Mouse (Mus musculus): ENCODE results near the gene Zbtb7a. TPM values are rescaled to one million over a fixed set of nuclear protein-coding genes. Genes with fewer than 3 reads are reported as not detected.

Zbtb7a gene
- polyA plus RNA-seq, 1 experiment from 2014 or later, result 25.0 TPM

DNA sequence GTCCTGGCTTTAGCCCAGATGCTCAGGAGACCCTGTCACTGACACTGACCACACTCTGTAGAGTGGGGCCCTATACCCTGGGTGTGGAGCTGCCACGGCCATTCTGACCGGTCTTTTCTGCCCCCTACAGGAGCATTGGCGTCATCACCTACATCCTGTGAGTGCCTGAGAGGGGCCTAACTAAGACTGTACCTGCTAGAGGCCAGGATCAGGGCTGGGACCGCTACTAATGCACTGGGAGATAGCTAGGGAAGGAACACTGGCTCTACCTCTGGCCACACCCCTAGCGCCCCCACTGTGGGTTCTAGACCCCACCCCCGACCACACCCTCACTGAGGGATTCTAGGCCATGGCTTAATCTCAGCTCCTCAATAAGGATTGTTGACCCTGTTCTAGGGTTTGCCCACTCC, 55.9 kb downstream of the Zbtb7a start:
- no peak overlapping the region for H3K9ac ChIP-seq
- peak; percentile 39 for DNase-seq
- 0 out of 2 replicates have a peak, but pooled peaks cover 4% of the 10 kb centered on the region for H3K4me1 ChIP-seq (ENCODE audit: insufficient read depth)
- peaks cover 49% of the 10 kb centered on the region for H3K36me3 ChIP-seq (ENCODE audit: insufficient read depth)
- H3K9me3 ChIP-seq (ENCODE audit: low read depth, low read length), result no peaks in the 10 kb centered on the region
- peaks cover 28% of the 10 kb centered on the region for H3K27me3 ChIP-seq (ENCODE audit: insufficient read depth, low read length)
- peak overlapping the region; percentile 90; the same call in 1 of the 2 replicates for H3K27ac ChIP-seq (ENCODE audit: low read depth)
- no peak overlapping the region for H3K4me2 ChIP-seq
- no peak for ATAC-seq (ENCODE audit: insufficient read depth)
- H3K4me3 ChIP-seq (ENCODE audit: low read depth, low read length), result no peak overlapping the region
- 54% methylated on average over 6 of the region's 6 CpGs for WGBS
- peak; percentile 48 for TF ChIP-seq CTCF (IDR thresholded peaks at IDR 0.05; ENCODE audit: low read depth)

DNA sequence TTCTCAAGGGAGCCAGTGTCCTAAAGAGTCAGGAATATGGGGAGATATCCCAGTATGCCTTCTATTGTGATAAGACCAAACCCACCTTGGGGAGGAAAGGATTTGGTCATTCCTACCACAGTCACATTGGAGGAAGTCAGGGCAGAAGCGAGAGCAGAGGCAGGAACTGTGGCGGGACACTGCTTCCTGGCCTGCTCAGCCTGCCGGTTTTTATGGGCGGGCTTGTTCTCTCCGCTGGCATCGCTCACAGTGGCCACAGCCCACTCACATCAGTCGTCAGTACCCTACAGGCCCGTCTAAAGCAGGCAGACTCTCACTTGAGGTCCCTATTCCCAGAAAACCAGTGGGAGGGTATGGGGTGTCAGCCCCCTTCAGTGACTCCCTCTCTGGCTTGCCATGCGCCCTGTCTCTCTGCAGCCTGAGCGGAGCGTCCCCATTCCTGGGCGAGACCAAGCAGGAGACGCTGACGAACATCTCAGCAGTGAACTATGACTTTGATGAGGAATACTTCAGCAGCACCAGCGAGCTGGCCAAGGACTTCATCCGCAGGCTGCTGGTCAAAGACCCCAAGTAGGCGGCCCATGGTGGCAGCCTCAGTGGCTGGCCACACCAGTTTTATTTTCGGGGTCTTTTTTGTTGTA, 56.4 kb downstream of the Zbtb7a start:
- ATAC-seq (ENCODE audit: insufficient read depth), result no peak
- Histone ChIP-seq H3K9ac (no peak overlapping the region), H3K4me2 (peak overlapping the region; percentile 92; the same call in 1 of the 2 replicates), H3K27me3 (ENCODE audit: insufficient read depth, low read length) (peaks cover 30% of the 10 kb centered on the region), H3K9me3 (ENCODE audit: low read depth, low read length) (no peaks in the 10 kb centered on the region), H3K27ac (ENCODE audit: low read depth) (peak overlapping the region; percentile 90), H3K4me3 (ENCODE audit: low read depth, low read length) (peak overlapping the region; percentile 53), H3K36me3 (ENCODE audit: insufficient read depth) (peaks cover 46% of the 10 kb centered on the region), H3K4me1 (ENCODE audit: insufficient read depth) (0 out of 2 replicates have a peak, but pooled peaks cover 4% of the 10 kb centered on the region)
- WGBS, result 76% methylated on average over 18 of the region's 18 CpGs
- peak; percentile 32 for DNase-seq
- no peak for TF ChIP-seq CTCF (IDR thresholded peaks at IDR 0.05; ENCODE audit: low read depth)

DNA sequence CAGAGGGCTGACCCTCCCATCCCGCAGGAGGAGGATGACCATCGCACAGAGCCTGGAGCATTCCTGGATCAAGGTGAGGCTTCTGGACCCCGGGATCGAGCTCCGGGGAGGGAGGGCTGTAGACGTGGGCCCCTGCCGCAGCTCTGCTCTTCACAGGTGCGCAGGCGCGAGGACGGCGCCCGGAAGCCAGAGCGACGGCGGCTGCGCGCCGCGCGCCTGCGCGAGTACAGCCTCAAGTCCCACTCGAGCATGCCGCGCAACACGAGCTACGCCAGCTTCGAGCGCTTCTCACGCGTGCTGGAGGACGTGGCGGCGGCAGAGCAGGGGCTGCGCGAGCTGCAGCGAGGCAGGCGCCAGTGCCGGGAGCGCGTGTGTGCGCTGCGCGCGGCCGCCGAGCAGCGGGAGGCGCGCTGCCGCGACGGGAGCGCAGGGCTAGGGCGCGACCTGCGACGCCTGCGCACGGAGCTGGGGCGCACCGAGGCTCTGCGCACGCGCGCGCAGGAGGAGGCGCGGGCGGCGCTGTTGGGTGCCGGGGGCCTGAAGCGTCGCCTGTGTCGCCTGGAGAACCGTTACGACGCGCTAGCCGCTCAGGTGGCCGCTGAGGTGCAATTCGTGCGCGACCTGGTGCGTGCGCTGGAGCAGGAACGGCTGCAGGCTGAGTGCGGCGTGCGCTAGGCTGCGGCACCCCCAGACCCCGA, 57.4 kb downstream of the Zbtb7a start:
- ATAC-seq (ENCODE audit: insufficient read depth) (peak; percentile 79), DNase-seq (peak; percentile 90)
- H3K9ac ChIP-seq, result peak overlapping the region; percentile 64
- no peak for TF ChIP-seq CTCF (IDR thresholded peaks at IDR 0.05; ENCODE audit: low read depth)
- 0 out of 2 replicates have a peak, but pooled peaks cover 4% of the 10 kb centered on the region for H3K4me1 ChIP-seq (ENCODE audit: insufficient read depth)
- H3K27me3 ChIP-seq (ENCODE audit: insufficient read depth, low read length), result peaks cover 30% of the 10 kb centered on the region
- no peaks in the 10 kb centered on the region for H3K9me3 ChIP-seq (ENCODE audit: low read depth, low read length)
- peak overlapping the region; percentile 90 for H3K27ac ChIP-seq (ENCODE audit: low read depth)
- WGBS, result 1% methylated on average over 93 of the region's 93 CpGs
- H3K4me3 ChIP-seq (ENCODE audit: low read depth, low read length), result peak overlapping the region; percentile 53
- H3K4me2 ChIP-seq, result peak overlapping the region; percentile 92
- H3K36me3 ChIP-seq (ENCODE audit: insufficient read depth), result peaks cover 37% of the 10 kb centered on the region

DNA sequence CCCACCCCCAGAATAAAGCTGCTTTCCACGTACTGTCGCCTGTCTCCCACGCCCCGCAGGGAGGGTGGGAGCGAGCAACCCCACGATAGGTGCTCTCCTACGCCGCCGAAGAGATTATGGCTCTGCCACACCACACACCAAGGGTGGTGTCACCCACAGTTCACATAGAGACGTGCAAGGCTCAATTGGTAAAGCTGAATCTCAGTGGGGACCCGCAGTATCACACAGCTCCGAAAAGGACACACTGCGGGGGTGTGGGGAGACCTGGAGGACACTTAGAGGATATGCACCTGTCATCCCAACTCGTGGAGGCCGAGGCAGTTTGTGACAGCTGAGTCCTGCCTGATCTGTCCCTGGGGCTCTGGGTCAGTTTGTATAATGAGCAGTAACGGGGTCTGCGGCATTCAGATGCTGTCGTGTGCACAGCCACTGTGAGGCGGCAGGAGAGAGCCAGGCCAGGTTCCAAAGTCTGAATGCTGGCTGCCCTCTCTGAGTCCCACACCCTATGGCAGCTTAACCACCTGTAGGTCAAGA, 58.0 kb downstream of the Zbtb7a start:
- H3K36me3 ChIP-seq (ENCODE audit: insufficient read depth), result peaks cover 31% of the 10 kb centered on the region
- peak overlapping the region; percentile 53 for H3K4me3 ChIP-seq (ENCODE audit: low read depth, low read length)
- ATAC-seq (ENCODE audit: insufficient read depth) (peak; percentile 22; the same call in 1 of the 2 replicates), DNase-seq (peak; percentile 24)
- H3K27me3 ChIP-seq (ENCODE audit: insufficient read depth, low read length), result peaks cover 30% of the 10 kb centered on the region
- peak overlapping the region; percentile 64 for H3K9ac ChIP-seq
- H3K27ac ChIP-seq (ENCODE audit: low read depth), result peak overlapping the region; percentile 90
- 0 out of 2 replicates have a peak, but pooled peaks have one; percentile 2 for TF ChIP-seq CTCF (IDR thresholded peaks at IDR 0.05; ENCODE audit: low read depth)
- peak overlapping the region; percentile 92 for H3K4me2 ChIP-seq
- no peaks in the 10 kb centered on the region for H3K9me3 ChIP-seq (ENCODE audit: low read depth, low read length)
- 0 out of 2 replicates have a peak, but pooled peaks cover 4% of the 10 kb centered on the region for H3K4me1 ChIP-seq (ENCODE audit: insufficient read depth)
- WGBS, result 4% methylated on average over 19 of the region's 19 CpGs

DNA sequence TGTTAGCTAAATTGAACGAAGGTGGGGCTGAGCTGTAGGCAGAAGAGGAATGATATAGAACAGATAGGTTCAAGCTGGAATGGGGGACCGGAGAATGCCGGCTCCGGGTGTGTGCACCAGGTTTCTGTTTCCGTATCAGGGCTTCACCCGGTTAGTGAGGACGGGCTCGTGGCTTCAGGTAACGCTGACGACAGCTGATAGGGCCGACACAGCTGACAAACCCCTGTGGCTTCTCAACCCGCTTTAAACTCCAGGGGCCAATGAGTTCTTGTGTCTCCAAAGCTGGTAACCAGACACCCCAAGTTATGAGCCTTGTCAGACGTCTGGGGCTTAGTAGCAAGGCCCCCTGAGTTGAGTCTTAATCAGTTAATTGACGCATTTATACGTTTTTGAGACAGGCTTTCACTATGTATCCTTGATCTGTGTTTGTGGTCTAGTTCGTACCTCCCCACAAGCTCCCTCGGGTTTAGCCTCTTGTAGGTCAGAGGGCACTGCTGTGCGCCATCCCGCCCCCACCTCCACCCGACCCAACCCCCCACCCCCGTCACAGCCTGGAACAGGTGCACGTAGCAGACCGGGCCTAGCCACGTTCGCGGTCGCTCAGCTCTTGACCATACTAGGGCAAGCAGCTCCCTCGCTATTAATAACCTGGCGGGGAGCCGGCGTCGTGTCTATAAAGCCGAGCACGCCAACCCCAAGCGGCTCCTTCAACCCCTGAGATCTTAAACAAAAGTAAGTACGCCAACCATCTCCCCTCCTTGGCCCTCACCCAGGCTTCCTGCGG, 59.2 kb downstream of the Zbtb7a start:
- Histone ChIP-seq H3K9ac (peak overlapping the region; percentile 10; the same call in 1 of the 2 replicates), H3K9me3 (ENCODE audit: low read depth, low read length) (no peaks in the 10 kb centered on the region), H3K27me3 (ENCODE audit: insufficient read depth, low read length) (peaks cover 30% of the 10 kb centered on the region), H3K27ac (ENCODE audit: low read depth) (peak overlapping the region; percentile 71), H3K4me2 (peak overlapping the region; percentile 25; the same call in 1 of the 2 replicates), H3K4me3 (ENCODE audit: low read depth, low read length) (peak overlapping the region; percentile 13; the same call in 1 of the 2 replicates), H3K4me1 (ENCODE audit: insufficient read depth) (0 out of 2 replicates have a peak, but pooled peaks cover 4% of the 10 kb centered on the region), H3K36me3 (ENCODE audit: insufficient read depth) (peaks cover 22% of the 10 kb centered on the region)
- WGBS, result 12% methylated on average over 37 of the region's 37 CpGs
- ATAC-seq (ENCODE audit: insufficient read depth), result no peak
- TF ChIP-seq CTCF (IDR thresholded peaks at IDR 0.05; ENCODE audit: low read depth), result no peak
- peak; percentile 55 for DNase-seq

DNA sequence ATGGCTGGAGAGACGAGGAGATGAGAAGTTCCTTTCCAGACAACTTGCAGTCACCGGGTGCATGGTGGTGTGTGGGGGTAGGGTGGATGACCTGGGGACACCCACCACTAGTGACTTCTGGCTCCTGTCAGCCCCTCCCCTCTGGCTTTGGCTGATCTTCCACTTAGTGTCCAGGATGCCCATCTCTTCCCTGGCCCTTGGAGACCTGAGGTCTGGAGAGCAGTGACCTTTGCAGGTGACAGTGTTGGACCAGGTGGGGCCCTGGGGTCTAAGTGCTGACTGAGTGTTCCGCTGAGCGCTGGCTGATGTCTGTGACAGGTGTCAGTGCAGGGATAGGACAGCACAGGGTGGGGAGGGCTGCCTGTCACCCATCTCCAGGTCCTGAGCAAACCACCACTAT, 60.3 kb downstream of the Zbtb7a start:
- 61% methylated on average over 4 of the region's 4 CpGs for WGBS
- H3K27me3 ChIP-seq (ENCODE audit: insufficient read depth, low read length), result peaks cover 30% of the 10 kb centered on the region
- DNase-seq (no peak), ATAC-seq (ENCODE audit: insufficient read depth) (no peak)
- H3K36me3 ChIP-seq (ENCODE audit: insufficient read depth), result peaks cover 14% of the 10 kb centered on the region
- H3K9ac ChIP-seq, result peak overlapping the region; percentile 13; the same call in 1 of the 2 replicates
- H3K27ac ChIP-seq (ENCODE audit: low read depth), result peak overlapping the region; percentile 71; the same call in 1 of the 2 replicates
- no peak for TF ChIP-seq CTCF (IDR thresholded peaks at IDR 0.05; ENCODE audit: low read depth)
- H3K4me1 ChIP-seq (ENCODE audit: insufficient read depth), result 0 out of 2 replicates have a peak, but pooled peaks cover 4% of the 10 kb centered on the region
- H3K9me3 ChIP-seq (ENCODE audit: low read depth, low read length), result no peaks in the 10 kb centered on the region
- H3K4me2 ChIP-seq, result peak overlapping the region; percentile 25; the same call in 1 of the 2 replicates
- H3K4me3 ChIP-seq (ENCODE audit: low read depth, low read length), result peak overlapping the region; percentile 13
